Mouse (Mus musculus): Measurements from ENCODE around the gene Ntsr2.

- TF ChIP-seq CTCF (conservative IDR thresholded peaks at IDR 0.05; ENCODE audit: low read length) (no peak), NANOG (IDR thresholded peaks at IDR 0.05; ENCODE audit: borderline replicate concordance, low read length) (no peak)
These were observed 33.0 kb upstream of the Ntsr2 start for GRCm38 (mm10) chr12:16620230-16620629.

Data from E14TG2a.4 (cell line).